Mouse (Mus musculus): ENCODE data around the gene Prkar2a.

GRCm38 (mm10) chr9:108691846-108692225, 2.7 kb downstream of the Prkar2a start:
- TF ChIP-seq CTCF (IDR thresholded peaks at IDR 0.05; ENCODE audit: borderline replicate concordance, insufficient read depth, low read depth, low read length) (no peak), POLR2A (IDR thresholded peaks at IDR 0.05; ENCODE audit: borderline replicate concordance, insufficient read depth, low read length) (peak; percentile 95)
